In genomic region chr1:156214651-156215050, GRCm38 (mm10) we compare ENCODE assay signal across 16 mouse cellular contexts. TPM values are rescaled to one million over a fixed set of nuclear protein-coding genes. Genes with fewer than 3 reads are reported as not detected.
"Had no signal": no experiment of that assay in that cellular context is flagged by ENCODE, and none has a peak within 500 bp of the region (broad histone marks: within the 10 kb centered on the region; RNA-seq: fewer than 3 reads in every experiment).

No protein-coding gene starts in this region.

- H3K9me3 ChIP-seq: intestine, embryonic 15.5 days; limb, embryonic 10.5 days; limb, embryonic 13.5 days had no signal

- H3K4me3 ChIP-seq: intestine, embryonic 15.5 days; layer of hippocampus, adult 2 months; limb, embryonic 10.5 days; limb, embryonic 13.5 days had no signal

- H3K36me3 ChIP-seq: intestine, embryonic 15.5 days; limb, embryonic 10.5 days; limb, embryonic 13.5 days had no signal

- H3K27me3 ChIP-seq: intestine, embryonic 15.5 days; limb, embryonic 13.5 days had no signal

- ATAC-seq: intestine, embryonic 15.5 days had no signal

- H3K4me2 ChIP-seq: intestine, embryonic 15.5 days; limb, embryonic 13.5 days; midbrain, embryonic 11.5 days had no signal

- DNase-seq: layer of hippocampus, adult 9-11 months; lung, adult 2 months; lung, postnatal 14 days; lung, postnatal 4 days; midbrain, embryonic 14.5 days; thymus, adult 18-20 months; thymus, postnatal 36 days had no signal

- H3K4me1 ChIP-seq: limb, embryonic 13.5 days had no signal

- H3K9ac ChIP-seq: intestine, embryonic 15.5 days; limb, embryonic 13.5 days had no signal

- H3K27ac ChIP-seq: intestine, embryonic 15.5 days; layer of hippocampus, adult 2 months; limb, embryonic 10.5 days; limb, embryonic 13.5 days had no signal

RNA-seq across cellular contexts. Expression of gene Fam163a, which starts 9.8 kb away (rescaled TPM):
- total RNA-seq: liver, adult 2 months; megakaryocyte progenitor cell, adult 5-6 weeks; megakaryocyte-erythroid progenitor cell, adult 5-6 weeks had no signal
- polyA plus RNA-seq: spleen, adult 2 months had no signal
